18 mouse cellular contexts compared by ENCODE assay signal in genomic region chr8:81463762-81464161, GRCm38 (mm10).
A peak's percentile ranks its signal among the peaks of the same experiment; 100 is the strongest.
DNase-seq lines count a peak whose midpoint lies in the region; ATAC-seq and TF ChIP-seq lines count a peak whose summit lies in the region.
"Had no signal": no experiment of that assay in that cellular context is flagged by ENCODE, and none has a peak within 500 bp of the region (broad histone marks: within the 10 kb centered on the region; RNA-seq: fewer than 3 reads in every experiment).

No protein-coding gene starts in this region.

- in situ Hi-C loops in CH12.LX (cut with MboI; ENCODE audit: low pct_ligation_motif_present, low pct_unique_long_range_greater_than_20kb, low sequenced_read_pairs), result no loop called here

- no peaks in the 10 kb centered on the region for H3K9me3 ChIP-seq in CH12.LX (replicated peaks; ENCODE audit: low read length)
- H3K9me3 ChIP-seq in neural tube, embryonic 15.5 days (replicated peaks), result no peaks in the 10 kb centered on the region
- H3K9me3 ChIP-seq: G1E had no signal

- no peak overlapping the region for H3K4me3 ChIP-seq in CH12.LX (replicated peaks in 1 of 3; ENCODE audit: low read depth in 2 of 3, low read length in 2 of 3, poor library complexity in 1 of 3)
- no peak overlapping the region for H3K4me3 ChIP-seq in neural tube, embryonic 15.5 days (replicated peaks)

- peak; percentile 60; the same call in 1 of the 2 replicates for TF ChIP-seq EP300 in CH12.LX (IDR thresholded peaks at IDR 0.05; ENCODE audit: low read length)

- H3K36me3 ChIP-seq in CH12.LX (replicated peaks in 1 of 2; ENCODE audit: control insufficient read depth in 1 of 2, insufficient read depth in 1 of 2, low read length in 1 of 2), result no peaks in the 10 kb centered on the region
- H3K36me3 ChIP-seq in splenic B cell, adult 2 months (ENCODE audit: control insufficient read depth, insufficient read depth, low read length, poor library complexity, severe bottlenecking), result no peaks in the 10 kb centered on the region
- H3K36me3 ChIP-seq in neural tube, embryonic 15.5 days, result no peaks in the 10 kb centered on the region
- H3K36me3 ChIP-seq: G1E had no signal

- TF ChIP-seq POLR2A in CH12.LX (IDR thresholded peaks at IDR 0.05; ENCODE audit: low read depth, low read length), result no peak

- TF ChIP-seq RAD21 in CH12.LX (IDR thresholded peaks at IDR 0.05; ENCODE audit: low read depth, low read length), result no peak

- H3K9ac ChIP-seq in CH12.LX (ENCODE audit: insufficient read depth, low read depth), result no peak overlapping the region
- no peak overlapping the region for H3K9ac ChIP-seq in neural tube, embryonic 15.5 days (replicated peaks)

- peaks cover 4 to 32% of the 10 kb centered on the region in 2 experiments; a peak in 3 of 4 replicates for H3K4me1 ChIP-seq in CH12.LX (ENCODE audit: control insufficient read depth in 1 of 2, insufficient read depth in 2 of 2)
- H3K4me1 ChIP-seq in neural tube, embryonic 15.5 days, result no peaks in the 10 kb centered on the region

- ATAC-seq in neural tube, embryonic 15.5 days (ENCODE audit: low FRiP score), result no peak
- ATAC-seq: activated CD4-positive, CD25-positive, alpha-beta regulatory T cell, adult 4 months; CD4-positive, CD25-positive, alpha-beta regulatory T cell, adult 4 months; Patski had no signal

- H3K4me2 ChIP-seq in CH12.LX (ENCODE audit: insufficient read depth, low read depth, poor library complexity, severe bottlenecking), result 0 out of 2 replicates have a peak overlapping the region, but pooled peaks have one; percentile 12
- no peak overlapping the region for H3K4me2 ChIP-seq in neural tube, embryonic 15.5 days

- 89% methylated on average over 3 of the region's 3 CpGs for WGBS in neural tube, embryonic 15.5 days

- no peak for TF ChIP-seq CTCF in CH12.LX (conservative IDR thresholded peaks at IDR 0.05 in 1 of 2, IDR thresholded peaks at IDR 0.05 in 1 of 2; ENCODE audit: low read depth in 2 of 2, low read length in 2 of 2)

- H3K79me2 ChIP-seq in CH12.LX (replicated peaks; ENCODE audit: control insufficient read depth, extremely low read depth, insufficient read depth, poor library complexity, severe bottlenecking), result no peaks in the 10 kb centered on the region

- no peaks in the 10 kb centered on the region for H3K27me3 ChIP-seq in CH12.LX (replicated peaks)
- no peaks in the 10 kb centered on the region for H3K27me3 ChIP-seq in splenic B cell, adult 2 months (ENCODE audit: control insufficient read depth, insufficient read depth, low read length, poor library complexity, severe bottlenecking)
- H3K27me3 ChIP-seq in neural tube, embryonic 15.5 days (replicated peaks), result no peaks in the 10 kb centered on the region
- H3K27me3 ChIP-seq: Patski had no signal

- DNase-seq in CH12.LX (ENCODE audit: extremely low read depth), result peak; percentile 55
- DNase-seq in splenic B cell, adult 2 months (ENCODE audit: low read depth, low spot score), result peak; percentile 20
- DNase-seq in testis, postnatal 10 days (ENCODE audit: low spot score), result no peak
- DNase-seq: adrenal gland, adult 2 months; adrenal gland, adult 8-10 months; adrenal gland, postnatal 10 days; adrenal gland, postnatal 14 days; adrenal gland, postnatal 25 days; adrenal gland, postnatal 36 days; cerebellum, adult 11 months; cerebellum, adult 11-12 months; cerebellum, adult 18-20 months; cerebellum, adult 2 months had no signal

- H3K27ac ChIP-seq in CH12.LX (ENCODE audit: insufficient read depth, low read depth), result no peak overlapping the region
- H3K27ac ChIP-seq in neural tube, embryonic 15.5 days (replicated peaks), result no peak overlapping the region

- dilution Hi-C loops in CH12.LX (cut with MboI; ENCODE audit: extremely low pct_ligation_motif_present, extremely low pct_unique_long_range_greater_than_20kb, low sequenced_read_pairs), result no loop called here

TF ChIP-seq in CH12.LX, 34 proteins besides CTCF, POLR2A, EP300 and RAD21:
- peak; percentile 39; the same call in 1 of the 2 replicates for TF ChIP-seq ETS1 (conservative IDR thresholded peaks at IDR 0.05; ENCODE audit: low read depth, low read length)
- no peak for TF ChIP-seq MAZ (IDR thresholded peaks at IDR 0.05; ENCODE audit: low read depth, low read length)
- TF ChIP-seq JUN (IDR thresholded peaks at IDR 0.05; ENCODE audit: insufficient read depth, low read depth, low read length), result no peak; the same call in 1 of the 2 replicates
- TF ChIP-seq ZMIZ1 (IDR thresholded peaks at IDR 0.05; ENCODE audit: low read depth, low read length), result no peak
- no peak for TF ChIP-seq E2F4 (IDR thresholded peaks at IDR 0.05; ENCODE audit: insufficient replicate concordance, low read depth, low read length)
- TF ChIP-seq JUND (conservative IDR thresholded peaks at IDR 0.05; ENCODE audit: low read depth, low read length), result peak; percentile 71; the same call in 1 of the 2 replicates
- TF ChIP-seq CHD2 (IDR thresholded peaks at IDR 0.05; ENCODE audit: low read length), result peak; percentile 30; the same call in 1 of the 2 replicates
- TF ChIP-seq ZNF384 (IDR thresholded peaks at IDR 0.05; ENCODE audit: low read depth, low read length), result no peak
- no peak for TF ChIP-seq SIN3A (IDR thresholded peaks at IDR 0.05; ENCODE audit: low read length)
- no peak for TF ChIP-seq RCOR1 (conservative IDR thresholded peaks at IDR 0.05; ENCODE audit: low read depth, low read length)
- TF ChIP-seq HCFC1 (IDR thresholded peaks at IDR 0.05; ENCODE audit: low read depth, low read length), result no peak
- no peak for TF ChIP-seq USF2 (conservative IDR thresholded peaks at IDR 0.05; ENCODE audit: low read depth, low read length)
- no peak for TF ChIP-seq ZKSCAN1 (IDR thresholded peaks at IDR 0.05; ENCODE audit: borderline replicate concordance, low read depth, low read length)
- TF ChIP-seq POLR2AphosphoS2 (IDR thresholded peaks at IDR 0.05; ENCODE audit: low read depth, low read length), result no peak
- TF ChIP-seq MXI1 (IDR thresholded peaks at IDR 0.05; ENCODE audit: low read depth, low read length), result no peak
- TF ChIP-seq ELF1 (IDR thresholded peaks at IDR 0.05; ENCODE audit: low read depth, low read length), result no peak
- no peak for TF ChIP-seq MAX (IDR thresholded peaks at IDR 0.05; ENCODE audit: low read length)
- no peak for TF ChIP-seq TBP (conservative IDR thresholded peaks at IDR 0.05; ENCODE audit: low read depth, low read length)
- TF ChIP-seq MAFK (IDR thresholded peaks at IDR 0.05; ENCODE audit: insufficient replicate concordance, low read length), result no peak
- TF ChIP-seq GABPA (IDR thresholded peaks at IDR 0.05; ENCODE audit: insufficient replicate concordance, low read depth, low read length), result no peak
- TF ChIP-seq SMC3 (IDR thresholded peaks at IDR 0.05; ENCODE audit: low read depth, low read length), result no peak
- no peak for TF ChIP-seq MYC (IDR thresholded peaks at IDR 0.05; ENCODE audit: low read depth, low read length)
- no peak for TF ChIP-seq CHD1 (IDR thresholded peaks at IDR 0.05; ENCODE audit: low read depth, low read length)
- TF ChIP-seq TCF12 (IDR thresholded peaks at IDR 0.05; ENCODE audit: low read depth, low read length), result no peak
- TF ChIP-seq USF1 (IDR thresholded peaks at IDR 0.05; ENCODE audit: low read depth, low read length), result no peak
- TF ChIP-seq NRF1 (IDR thresholded peaks at IDR 0.05; ENCODE audit: low read depth, low read length), result no peak
- peak; percentile 25; the same call in 1 of the 2 replicates for TF ChIP-seq BHLHE40 (IDR thresholded peaks at IDR 0.05; ENCODE audit: low read depth, low read length)
- no peak for TF ChIP-seq NELFE (IDR thresholded peaks at IDR 0.05; ENCODE audit: low read depth, low read length)
- TF ChIP-seq KAT2A (IDR thresholded peaks at IDR 0.05; ENCODE audit: insufficient replicate concordance, low read length), result 0 out of 2 replicates have a peak, but pooled peaks have one; percentile 33
- no peak for TF ChIP-seq MEF2A (IDR thresholded peaks at IDR 0.05; ENCODE audit: borderline replicate concordance, low read depth, low read length)
- peak; percentile 50; the same call in 1 of the 2 replicates for TF ChIP-seq IRF4 (IDR thresholded peaks at IDR 0.05; ENCODE audit: low read depth, low read length)
- TF ChIP-seq ZC3H11A (IDR thresholded peaks at IDR 0.05; ENCODE audit: low read depth, low read length), result no peak
- no peak for TF ChIP-seq PAX5 (IDR thresholded peaks at IDR 0.05; ENCODE audit: low read length)
- no peak for TF ChIP-seq UBTF (IDR thresholded peaks at IDR 0.05; ENCODE audit: low read depth, low read length)
